Mouse (Mus musculus): ENCODE results near the gene Rnf157. TPM values are rescaled to one million over a fixed set of nuclear protein-coding genes. Genes with fewer than 3 reads are reported as not detected.
"Not testable (repeated sequence)": the region's sequence is repeated elsewhere in the genome, so short reads cannot be mapped to it uniquely, and the experiment has no call there.

Rnf157 gene
- polyA plus RNA-seq, 1 experiment from 2014 or later, result 25.2 TPM

GRCm38 (mm10) chr11:116396276-116396933 lies 16.4 kb downstream of the Rnf157 start:
- H3K36me3 ChIP-seq, result peaks cover 17% of the 10 kb centered on the region
- H3K4me1 ChIP-seq (replicated peaks), result no peaks in the 10 kb centered on the region
- H3K4me3 ChIP-seq (replicated peaks), result no peak overlapping the region
- H3K9ac ChIP-seq (replicated peaks), result no peak overlapping the region
- no peak for ATAC-seq (ENCODE audit: insufficient number of reproducible peaks, insufficient read depth, low FRiP score, low TSS enrichment, low read depth)
- 90% methylated on average over 11 of the region's 11 CpGs for WGBS
- H3K27ac ChIP-seq, result no peak overlapping the region
- H3K9me3 ChIP-seq, result no peaks in the 10 kb centered on the region
- H3K27me3 ChIP-seq, result no peaks in the 10 kb centered on the region
- H3K4me2 ChIP-seq, result no peak overlapping the region

DNA sequence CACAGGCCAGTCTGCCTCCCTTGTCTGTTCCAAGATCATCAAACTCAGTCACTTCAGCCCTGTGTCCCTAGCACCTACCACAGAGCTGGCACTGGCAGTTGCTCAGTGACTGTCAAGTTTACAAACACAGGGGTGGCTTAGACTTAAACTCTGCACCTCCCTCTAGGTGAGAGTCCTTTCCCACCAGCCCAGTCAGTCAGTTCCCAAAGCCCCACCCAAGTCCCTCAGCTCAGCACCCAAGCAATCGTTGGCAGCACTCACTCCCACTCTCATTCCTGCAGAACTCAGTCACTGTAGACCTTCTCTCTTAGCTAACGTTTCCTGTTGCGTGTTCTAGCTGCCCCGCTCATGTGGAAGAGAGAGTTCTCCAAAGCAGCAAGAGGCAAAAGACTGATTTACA lies 18.1 kb downstream of the Rnf157 start:
- 0 out of 2 replicates have a peak overlapping the region, but pooled peaks have one; percentile 37 for H3K9ac ChIP-seq (replicated peaks)

DNA sequence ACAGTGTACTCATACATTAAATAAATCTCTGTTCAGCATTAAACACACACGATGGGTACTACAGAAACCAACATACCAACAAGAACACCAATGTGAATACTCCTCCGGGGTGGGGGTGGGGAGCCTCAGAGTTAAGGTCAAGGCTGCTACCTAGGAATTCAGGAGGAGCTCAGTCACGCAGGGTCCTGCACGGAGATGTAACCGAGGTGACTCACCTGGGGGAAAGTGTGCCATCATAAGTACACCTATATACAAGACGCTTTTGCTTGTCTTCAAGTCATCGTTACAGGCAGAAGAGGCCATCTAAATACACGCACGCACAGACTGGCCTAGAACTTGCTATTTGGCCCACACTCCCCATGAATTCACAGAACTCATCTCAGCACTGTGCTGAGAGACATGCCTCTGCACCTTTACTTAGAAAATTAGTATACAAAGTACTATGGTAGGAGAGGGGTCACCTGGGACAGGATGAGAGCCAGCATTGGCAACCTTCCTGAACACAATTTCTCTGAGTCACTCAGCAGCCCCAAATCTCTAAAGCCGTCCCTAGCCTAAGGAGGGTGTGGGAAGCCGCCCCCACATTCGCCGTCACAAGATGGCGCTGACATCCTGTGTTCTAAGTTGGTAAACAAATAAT lies 23.9 kb downstream of the Rnf157 start:
- Histone ChIP-seq H3K4me3 (replicated peaks) (no peak overlapping the region), H3K9ac (replicated peaks) (no peak overlapping the region), H3K36me3 (peaks cover 6% of the 10 kb centered on the region), H3K4me2 (peak overlapping the region; percentile 28), H3K9me3 (no peaks in the 10 kb centered on the region), H3K27me3 (no peaks in the 10 kb centered on the region), H3K27ac (peak overlapping the region; percentile 37; the same call in 1 of the 2 replicates), H3K4me1 (replicated peaks) (peaks cover 18% of the 10 kb centered on the region)
- 0 out of 2 replicates have a peak, but pooled peaks have one; percentile 75 for ATAC-seq (ENCODE audit: insufficient number of reproducible peaks, insufficient read depth, low FRiP score, low TSS enrichment, low read depth)
- WGBS, result 68% methylated on average over 14 of the region's 14 CpGs

More for the DNA sequence above, 18.1 kb downstream of the Rnf157 start:
- 89% methylated on average over 4 of the region's 4 CpGs for WGBS
- no peak overlapping the region for H3K27ac ChIP-seq
- H3K9me3 ChIP-seq, result no peaks in the 10 kb centered on the region
- H3K4me3 ChIP-seq (replicated peaks), result no peak overlapping the region
- peaks cover 17% of the 10 kb centered on the region for H3K36me3 ChIP-seq
- no peaks in the 10 kb centered on the region for H3K27me3 ChIP-seq
- H3K4me2 ChIP-seq, result no peak overlapping the region
- no peak for ATAC-seq (ENCODE audit: insufficient number of reproducible peaks, insufficient read depth, low FRiP score, low TSS enrichment, low read depth)
- H3K4me1 ChIP-seq (replicated peaks), result no peaks in the 10 kb centered on the region

DNA sequence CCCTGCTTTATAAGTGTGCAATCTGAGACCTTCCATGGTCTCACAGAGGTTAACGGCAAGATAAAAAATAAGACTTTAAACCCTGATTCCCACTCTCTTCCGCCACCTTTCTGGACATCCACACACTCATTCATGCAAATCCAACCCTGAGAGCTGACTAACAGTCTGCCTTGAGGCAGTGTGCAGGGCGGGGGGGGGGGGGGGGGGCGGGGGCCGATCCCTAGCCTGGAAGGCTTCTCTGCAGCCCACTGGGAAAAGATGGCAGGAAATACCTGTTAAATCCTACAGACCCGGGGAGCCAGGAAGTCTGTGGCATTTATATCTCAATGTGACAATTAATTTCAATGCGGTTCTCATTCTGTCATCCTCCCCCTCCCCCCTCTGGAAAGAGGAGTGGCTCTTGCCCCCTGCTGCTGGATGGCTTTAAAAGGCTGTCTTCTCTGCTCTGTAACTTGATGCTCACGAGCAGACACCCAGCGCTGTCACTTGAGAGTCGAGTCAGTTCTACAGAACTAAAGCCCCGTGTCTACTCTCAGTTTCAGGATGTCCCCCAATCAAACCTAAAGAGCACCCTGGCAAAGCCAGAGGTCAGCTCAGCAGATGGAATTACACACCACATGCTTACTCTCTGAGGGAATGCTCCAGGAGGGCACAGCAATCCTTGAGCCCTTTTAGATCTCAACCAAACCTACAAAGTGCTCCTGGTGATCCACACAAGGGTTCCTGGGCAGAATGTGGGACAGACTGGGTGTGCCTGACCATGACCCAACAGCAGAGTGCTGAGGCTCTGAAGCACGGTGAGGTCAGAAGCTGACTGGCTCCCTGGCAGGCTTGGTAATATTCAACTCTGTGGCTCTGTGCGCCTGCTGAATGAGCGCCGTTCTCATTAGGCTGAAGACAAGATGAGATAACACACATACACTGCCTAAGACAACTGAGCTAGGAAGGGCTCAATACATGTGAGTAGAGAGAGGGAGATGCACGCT lies 25.5 kb downstream of the Rnf157 start:
- Histone ChIP-seq H3K4me2 (peak overlapping the region; percentile 44), H3K4me3 (replicated peaks) (no peak overlapping the region), H3K36me3 (peaks cover 9% of the 10 kb centered on the region), H3K27ac (peak overlapping the region; percentile 76), H3K9me3 (no peaks in the 10 kb centered on the region), H3K9ac (replicated peaks) (no peak overlapping the region; the same call in 1 of the 2 replicates), H3K4me1 (replicated peaks) (peaks cover 18% of the 10 kb centered on the region), H3K27me3 (no peaks in the 10 kb centered on the region)
- 16% methylated on average over 16 of the region's 16 CpGs for WGBS
- no peak for ATAC-seq (ENCODE audit: insufficient number of reproducible peaks, insufficient read depth, low FRiP score, low TSS enrichment, low read depth)

GRCm38 (mm10) chr11:116385999-116386398 lies 26.8 kb downstream of the Rnf157 start:
- no peak for ATAC-seq (ENCODE audit: insufficient number of reproducible peaks, insufficient read depth, low FRiP score, low TSS enrichment, low read depth)
- Histone ChIP-seq H3K36me3 (peaks cover 20% of the 10 kb centered on the region), H3K9ac (replicated peaks) (no peak overlapping the region; the same call in 1 of the 2 replicates), H3K27ac (0 out of 2 replicates have a peak overlapping the region, but pooled peaks have one; percentile 17), H3K27me3 (no peaks in the 10 kb centered on the region), H3K9me3 (no peaks in the 10 kb centered on the region), H3K4me3 (replicated peaks) (no peak overlapping the region), H3K4me2 (no peak overlapping the region), H3K4me1 (replicated peaks) (peaks cover 18% of the 10 kb centered on the region)
- WGBS, result 54% methylated on average over 5 of the region's 5 CpGs

- 0 out of 2 replicates have a peak overlapping the region, but pooled peaks have one; percentile 35 for H3K27ac ChIP-seq
- no peak overlapping the region for H3K9ac ChIP-seq (replicated peaks)
- 80% methylated on average over 11 of the region's 11 CpGs for WGBS
- H3K36me3 ChIP-seq, result peaks cover 23% of the 10 kb centered on the region
- H3K9me3 ChIP-seq, result no peaks in the 10 kb centered on the region
- ATAC-seq (ENCODE audit: insufficient number of reproducible peaks, insufficient read depth, low FRiP score, low TSS enrichment, low read depth), result no peak
- H3K4me3 ChIP-seq (replicated peaks), result no peak overlapping the region
- H3K4me2 ChIP-seq, result no peak overlapping the region
- H3K4me1 ChIP-seq (replicated peaks), result peaks cover 18% of the 10 kb centered on the region
- H3K27me3 ChIP-seq, result no peaks in the 10 kb centered on the region
Measured at GRCm38 (mm10) chr11:116384171-116384570, 28.7 kb downstream of the Rnf157 start.

- ATAC-seq (ENCODE audit: insufficient number of reproducible peaks, insufficient read depth, low FRiP score, low TSS enrichment, low read depth); H3K4me3 ChIP-seq (replicated peaks); H3K4me2 ChIP-seq; H3K27ac ChIP-seq; H3K9ac ChIP-seq (replicated peaks); H3K9me3 ChIP-seq; H3K27me3 ChIP-seq: not testable (repeated sequence)
- 95% methylated on average over 5 of the region's 5 CpGs for WGBS
- H3K36me3 ChIP-seq, result peaks cover 23% of the 10 kb centered on the region; the same call in 1 of the 2 replicates
- peaks cover 18% of the 10 kb centered on the region for H3K4me1 ChIP-seq (replicated peaks)
Measured at GRCm38 (mm10) chr11:116383070-116383469, 29.8 kb downstream of the Rnf157 start.

DNA sequence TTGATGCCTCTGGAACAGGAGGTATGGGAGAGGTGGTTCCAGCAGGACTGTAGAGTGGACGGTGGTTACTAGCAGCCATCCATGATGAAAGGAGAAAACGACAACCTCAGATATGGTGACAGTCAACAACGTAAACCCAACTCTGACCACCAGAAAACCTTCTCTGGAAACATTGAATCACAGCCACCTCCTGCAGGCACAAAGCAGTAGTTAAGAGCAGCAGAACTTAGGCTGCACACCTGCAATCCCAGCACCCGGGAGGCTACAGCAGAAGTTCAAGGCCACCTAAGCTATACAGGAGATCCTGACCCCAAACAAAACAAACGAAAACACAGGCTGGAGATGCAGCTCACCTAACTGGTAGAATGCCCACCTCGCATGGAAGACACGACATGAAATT lies 32.1 kb downstream of the Rnf157 start:
- no peak overlapping the region for H3K9ac ChIP-seq (replicated peaks)
- 84% methylated on average over 7 of the region's 7 CpGs for WGBS
- no peaks in the 10 kb centered on the region for H3K9me3 ChIP-seq
- H3K27me3 ChIP-seq, result no peaks in the 10 kb centered on the region
- H3K4me1 ChIP-seq (replicated peaks), result no peaks in the 10 kb centered on the region
- H3K36me3 ChIP-seq, result peaks cover 23% of the 10 kb centered on the region; the same call in 1 of the 2 replicates
- no peak overlapping the region for H3K27ac ChIP-seq
- no peak overlapping the region for H3K4me2 ChIP-seq
- H3K4me3 ChIP-seq (replicated peaks), result no peak overlapping the region
- no peak for ATAC-seq (ENCODE audit: insufficient number of reproducible peaks, insufficient read depth, low FRiP score, low TSS enrichment, low read depth)

DNA sequence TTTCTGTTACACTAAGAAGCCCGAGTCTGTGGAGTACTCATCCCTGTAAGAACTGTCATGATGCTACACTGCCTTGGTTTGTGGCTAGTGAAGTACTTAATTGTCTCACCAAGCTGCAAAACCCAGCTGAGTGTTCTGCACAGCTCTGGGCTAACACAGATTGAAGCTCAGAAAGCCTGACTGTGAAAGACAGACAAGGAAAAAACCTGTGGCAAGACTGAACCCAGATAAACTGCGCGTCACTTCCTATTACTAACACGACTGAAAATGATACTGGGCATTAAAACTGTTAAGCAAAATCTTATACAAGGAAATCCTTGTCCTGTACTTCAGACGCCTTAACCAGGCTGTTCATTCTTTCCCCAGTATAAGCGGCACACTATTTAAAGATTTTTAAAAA lies 33.3 kb downstream of the Rnf157 start:
- H3K27me3 ChIP-seq, result no peaks in the 10 kb centered on the region
- no peak overlapping the region for H3K4me2 ChIP-seq
- ATAC-seq (ENCODE audit: insufficient number of reproducible peaks, insufficient read depth, low FRiP score, low TSS enrichment, low read depth), result no peak
- H3K27ac ChIP-seq, result no peak overlapping the region
- H3K9ac ChIP-seq (replicated peaks), result no peak overlapping the region
- WGBS, result 85% methylated on average over 6 of the region's 6 CpGs
- H3K4me1 ChIP-seq (replicated peaks), result no peaks in the 10 kb centered on the region
- H3K4me3 ChIP-seq (replicated peaks), result no peak overlapping the region
- no peaks in the 10 kb centered on the region for H3K9me3 ChIP-seq
- peaks cover 22% of the 10 kb centered on the region; the same call in 1 of the 2 replicates for H3K36me3 ChIP-seq

- no peak overlapping the region for H3K4me3 ChIP-seq (replicated peaks)
- H3K36me3 ChIP-seq, result peaks cover 11% of the 10 kb centered on the region; the same call in 1 of the 2 replicates
- ATAC-seq (ENCODE audit: insufficient number of reproducible peaks, insufficient read depth, low FRiP score, low TSS enrichment, low read depth), result no peak
- no peaks in the 10 kb centered on the region for H3K27me3 ChIP-seq
- H3K4me2 ChIP-seq, result no peak overlapping the region
- no peak overlapping the region for H3K27ac ChIP-seq
- WGBS, result 66% methylated on average over 7 of the region's 7 CpGs
- H3K9me3 ChIP-seq, result no peaks in the 10 kb centered on the region
- H3K4me1 ChIP-seq (replicated peaks), result no peaks in the 10 kb centered on the region; the same call in 1 of the 2 replicates
- no peak overlapping the region for H3K9ac ChIP-seq (replicated peaks)
Measured at GRCm38 (mm10) chr11:116376945-116377661, 35.7 kb downstream of the Rnf157 start.

Measured in limb, embryonic 12.5 days (tissue).